In genomic region chr1:92379510-92379886, GRCm38 (mm10) we compare ENCODE assay signal across 10 mouse cellular contexts.
DNase-seq lines count a peak whose midpoint lies in the region; ATAC-seq and TF ChIP-seq lines count a peak whose summit lies in the region.
"Had no signal": no experiment of that assay in that cellular context is flagged by ENCODE, and none has a peak within 500 bp of the region (broad histone marks: within the 10 kb centered on the region; RNA-seq: fewer than 3 reads in every experiment).

No protein-coding gene starts in this region.

- no peak for ATAC-seq in kidney, postnatal 0 days (replicated peaks; ENCODE audit: low FRiP score, low read depth)
- ATAC-seq in embryonic facial prominence, embryonic 14.5 days (ENCODE audit: low read depth) = peak; percentile 19; the same call in 1 of the 2 replicates
- no peak for ATAC-seq in heart, embryonic 13.5 days (ENCODE audit: extremely low read depth, insufficient number of reproducible peaks, low FRiP score, low TSS enrichment)
- 0 out of 2 replicates have a peak, but pooled peaks have one; percentile 34 for ATAC-seq in megakaryocyte progenitor cell, adult 5-6 weeks (replicated peaks; ENCODE audit: poor library complexity)

- WGBS in kidney, postnatal 0 days = 49% methylated on average over 3 of the region's 3 CpGs
- 20% methylated on average over 3 of the region's 3 CpGs for WGBS in embryonic facial prominence, embryonic 14.5 days
- WGBS in heart, embryonic 13.5 days = 31% methylated on average over 3 of the region's 3 CpGs

- no peaks in the 10 kb centered on the region for H3K9me3 ChIP-seq in kidney, postnatal 0 days (replicated peaks; ENCODE audit: low read length)
- H3K9me3 ChIP-seq in embryonic facial prominence, embryonic 14.5 days (ENCODE audit: control insufficient read depth, low read length) = no peaks in the 10 kb centered on the region
- H3K9me3 ChIP-seq in heart, embryonic 13.5 days = no peaks in the 10 kb centered on the region

- no peak for DNase-seq in kidney, postnatal 0 days (ENCODE audit: low spot score)
- DNase-seq in kidney, adult 11 months = no peak
- no peak for DNase-seq in embryonic facial prominence, embryonic 14.5 days (ENCODE audit: low spot score)
- DNase-seq in embryo, embryonic 11 days = no peak
- no peak for DNase-seq in retina, postnatal 1 day
- no peak for DNase-seq in retina, embryonic 14.5 days (ENCODE audit: low spot score)
- DNase-seq: adrenal gland, postnatal 10 days had no signal

- H3K9ac ChIP-seq in kidney, postnatal 0 days (ENCODE audit: low read depth, low read length) = no peak overlapping the region
- no peak overlapping the region for H3K9ac ChIP-seq in embryonic facial prominence, embryonic 14.5 days (ENCODE audit: low read depth, low read length)
- peak overlapping the region; percentile 45; the same call in 1 of the 2 replicates for H3K9ac ChIP-seq in heart, embryonic 13.5 days

- no peak overlapping the region for H3K4me3 ChIP-seq in kidney, postnatal 0 days (replicated peaks; ENCODE audit: low read depth, low read length)
- H3K4me3 ChIP-seq in embryonic facial prominence, embryonic 14.5 days (ENCODE audit: low read depth, low read length) = no peak overlapping the region
- H3K4me3 ChIP-seq in heart, embryonic 13.5 days = no peak overlapping the region

- H3K27me3 ChIP-seq in kidney, postnatal 0 days (ENCODE audit: insufficient read depth, low read length) = no peaks in the 10 kb centered on the region
- H3K27me3 ChIP-seq in embryonic facial prominence, embryonic 14.5 days (replicated peaks; ENCODE audit: control insufficient read depth, insufficient read depth, low read length) = no peaks in the 10 kb centered on the region
- H3K27me3 ChIP-seq in heart, embryonic 13.5 days (replicated peaks) = no peaks in the 10 kb centered on the region

- H3K4me2 ChIP-seq in kidney, postnatal 0 days (ENCODE audit: low read length) = no peak overlapping the region
- no peak overlapping the region for H3K4me2 ChIP-seq in embryonic facial prominence, embryonic 14.5 days (ENCODE audit: low read depth, low read length)
- H3K4me2 ChIP-seq in heart, embryonic 13.5 days = peak overlapping the region; percentile 19
- H3K4me2 ChIP-seq: liver, embryonic 11.5 days had no signal

- H3K36me3 ChIP-seq in kidney, postnatal 0 days (ENCODE audit: insufficient read depth, low read length) = no peaks in the 10 kb centered on the region
- H3K36me3 ChIP-seq in embryonic facial prominence, embryonic 14.5 days (ENCODE audit: control insufficient read depth, insufficient read depth, low read length) = no peaks in the 10 kb centered on the region
- no peaks in the 10 kb centered on the region for H3K36me3 ChIP-seq in heart, embryonic 13.5 days

- TF ChIP-seq CTCF in kidney, postnatal 0 days (IDR thresholded peaks at IDR 0.05; ENCODE audit: low read depth) = no peak

- H3K4me1 ChIP-seq in kidney, postnatal 0 days (replicated peaks; ENCODE audit: insufficient read depth, low read length) = 0 out of 2 replicates have a peak, but pooled peaks cover 7% of the 10 kb centered on the region
- H3K4me1 ChIP-seq in embryonic facial prominence, embryonic 14.5 days (ENCODE audit: control insufficient read depth, insufficient read depth, low read length) = peaks cover 26% of the 10 kb centered on the region
- peaks cover 39% of the 10 kb centered on the region for H3K4me1 ChIP-seq in heart, embryonic 13.5 days

- peak overlapping the region; percentile 51; the same call in 1 of the 2 replicates for H3K27ac ChIP-seq in kidney, postnatal 0 days
- H3K27ac ChIP-seq in embryonic facial prominence, embryonic 14.5 days (replicated peaks; ENCODE audit: low read depth, low read length) = peak overlapping the region; percentile 86
- H3K27ac ChIP-seq in heart, embryonic 13.5 days (replicated peaks) = peak overlapping the region; percentile 79

Comparison
In these comparisons a context has a peak if more than half of its experiments do, and no peak if none do; other contexts are left out.
1. ATAC-seq: peak in embryonic facial prominence, embryonic 14.5 days (single experiment) and megakaryocyte progenitor cell, adult 5-6 weeks (single experiment); none in kidney, postnatal 0 days (single experiment) and heart, embryonic 13.5 days (single experiment).
2. Peak in every context shown above with its lines, with median percentiles within 50 percentile points of each other: H3K27ac ChIP-seq.